Mouse (Mus musculus): ENCODE measurements around the gene Rbm28. TPM values are rescaled to one million over a fixed set of nuclear protein-coding genes. Genes with fewer than 3 reads are reported as not detected.

Gene Rbm28
- polyA plus RNA-seq, 1 experiment from 2014 or later = 8.5 TPM

GRCm38 (mm10) chr6:29099536-29100170, 65.2 kb downstream of the Rbm28 start:
- Histone ChIP-seq H3K9ac (no peak overlapping the region), H3K4me1 (replicated peaks) (no peaks in the 10 kb centered on the region), H3K4me3 (replicated peaks) (no peak overlapping the region), H3K27ac (replicated peaks) (no peak overlapping the region), H3K4me2 (no peak overlapping the region), H3K9me3 (replicated peaks) (no peaks in the 10 kb centered on the region), H3K36me3 (replicated peaks) (no peaks in the 10 kb centered on the region), H3K27me3 (no peaks in the 10 kb centered on the region)
- ATAC-seq (ENCODE audit: insufficient read depth) = no peak
- WGBS (ENCODE audit: insufficient replicate concordance) = 56% methylated on average over 14 of the region's 14 CpGs

- Histone ChIP-seq H3K27me3 (no peaks in the 10 kb centered on the region), H3K9ac (no peak overlapping the region), H3K4me3 (replicated peaks) (no peak overlapping the region), H3K27ac (replicated peaks) (no peak overlapping the region), H3K4me1 (replicated peaks) (no peaks in the 10 kb centered on the region), H3K36me3 (replicated peaks) (no peaks in the 10 kb centered on the region), H3K4me2 (no peak overlapping the region), H3K9me3 (replicated peaks) (no peaks in the 10 kb centered on the region)
- 52% methylated on average over 11 of the region's 11 CpGs for WGBS (ENCODE audit: insufficient replicate concordance)
- no peak for ATAC-seq (ENCODE audit: insufficient read depth)
These were observed 71.9 kb downstream of the Rbm28 start for GRCm38 (mm10) chr6:29092904-29093303.

GRCm38 (mm10) chr6:29092234-29092633, 72.6 kb downstream of the Rbm28 start:
- Histone ChIP-seq H3K4me3 (replicated peaks) (no peak overlapping the region), H3K4me1 (replicated peaks) (no peaks in the 10 kb centered on the region), H3K36me3 (replicated peaks) (no peaks in the 10 kb centered on the region), H3K27ac (replicated peaks) (no peak overlapping the region), H3K27me3 (no peaks in the 10 kb centered on the region), H3K9me3 (replicated peaks) (no peaks in the 10 kb centered on the region), H3K9ac (no peak overlapping the region), H3K4me2 (no peak overlapping the region)
- WGBS (ENCODE audit: insufficient replicate concordance) = 67% methylated on average over 7 of the region's 7 CpGs
- ATAC-seq (ENCODE audit: insufficient read depth) = no peak

GRCm38 (mm10) chr6:29087921-29088709, 76.7 kb downstream of the Rbm28 start:
- H3K9ac ChIP-seq = no peak overlapping the region
- H3K4me1 ChIP-seq (replicated peaks) = no peaks in the 10 kb centered on the region
- H3K9me3 ChIP-seq (replicated peaks) = no peaks in the 10 kb centered on the region
- 42% methylated on average over 7 of the region's 7 CpGs for WGBS (ENCODE audit: insufficient replicate concordance)
- H3K4me2 ChIP-seq = no peak overlapping the region
- ATAC-seq (ENCODE audit: insufficient read depth) = no peak
- no peaks in the 10 kb centered on the region for H3K27me3 ChIP-seq
- no peak overlapping the region for H3K4me3 ChIP-seq (replicated peaks)
- no peaks in the 10 kb centered on the region for H3K36me3 ChIP-seq (replicated peaks)
- no peak overlapping the region for H3K27ac ChIP-seq (replicated peaks)

- H3K9ac ChIP-seq = no peak overlapping the region
- no peak overlapping the region for H3K27ac ChIP-seq (replicated peaks)
- WGBS (ENCODE audit: insufficient replicate concordance) = 53% methylated on average over 7 of the region's 7 CpGs
- no peak for ATAC-seq (ENCODE audit: insufficient read depth)
- no peak overlapping the region for H3K4me3 ChIP-seq (replicated peaks)
- H3K9me3 ChIP-seq (replicated peaks) = no peaks in the 10 kb centered on the region
- no peak overlapping the region for H3K4me2 ChIP-seq
- H3K4me1 ChIP-seq (replicated peaks) = no peaks in the 10 kb centered on the region
- H3K27me3 ChIP-seq = no peaks in the 10 kb centered on the region
- H3K36me3 ChIP-seq (replicated peaks) = no peaks in the 10 kb centered on the region
These were observed 80.4 kb downstream of the Rbm28 start for GRCm38 (mm10) chr6:29084401-29084800.

GRCm38 (mm10) chr6:29082776-29083354, 81.9 kb downstream of the Rbm28 start:
- WGBS (ENCODE audit: insufficient replicate concordance) = 43% methylated on average over 9 of the region's 9 CpGs
- Histone ChIP-seq H3K9me3 (replicated peaks) (no peaks in the 10 kb centered on the region), H3K4me1 (replicated peaks) (no peaks in the 10 kb centered on the region), H3K27me3 (no peaks in the 10 kb centered on the region), H3K36me3 (replicated peaks) (no peaks in the 10 kb centered on the region), H3K27ac (replicated peaks) (no peak overlapping the region), H3K4me3 (replicated peaks) (no peak overlapping the region), H3K9ac (no peak overlapping the region), H3K4me2 (no peak overlapping the region)
- ATAC-seq (ENCODE audit: insufficient read depth) = no peak

- Histone ChIP-seq H3K27me3 (no peaks in the 10 kb centered on the region), H3K9ac (no peak overlapping the region), H3K4me3 (replicated peaks) (no peak overlapping the region), H3K27ac (replicated peaks) (no peak overlapping the region), H3K9me3 (replicated peaks) (no peaks in the 10 kb centered on the region), H3K4me2 (no peak overlapping the region), H3K36me3 (replicated peaks) (no peaks in the 10 kb centered on the region), H3K4me1 (replicated peaks) (no peaks in the 10 kb centered on the region)
- WGBS (ENCODE audit: insufficient replicate concordance) = 67% methylated on average over 10 of the region's 10 CpGs
- no peak for ATAC-seq (ENCODE audit: insufficient read depth)
These were observed 82.9 kb downstream of the Rbm28 start for GRCm38 (mm10) chr6:29081826-29082363.

GRCm38 (mm10) chr6:29079291-29079690, 85.5 kb downstream of the Rbm28 start:
- ATAC-seq (ENCODE audit: insufficient read depth) = no peak
- Histone ChIP-seq H3K36me3 (replicated peaks) (no peaks in the 10 kb centered on the region), H3K4me2 (no peak overlapping the region), H3K9ac (no peak overlapping the region), H3K4me3 (replicated peaks) (no peak overlapping the region), H3K27me3 (no peaks in the 10 kb centered on the region), H3K27ac (replicated peaks) (no peak overlapping the region), H3K4me1 (replicated peaks) (no peaks in the 10 kb centered on the region), H3K9me3 (replicated peaks) (no peaks in the 10 kb centered on the region)
- WGBS (ENCODE audit: insufficient replicate concordance) = 69% methylated on average over 4 of the region's 4 CpGs

GRCm38 (mm10) chr6:29074133-29074469, 90.7 kb downstream of the Rbm28 start:
- Histone ChIP-seq H3K36me3 (replicated peaks) (no peaks in the 10 kb centered on the region), H3K4me3 (replicated peaks) (no peak overlapping the region), H3K4me2 (no peak overlapping the region), H3K27me3 (no peaks in the 10 kb centered on the region), H3K27ac (replicated peaks) (no peak overlapping the region), H3K9ac (no peak overlapping the region), H3K4me1 (replicated peaks) (no peaks in the 10 kb centered on the region), H3K9me3 (replicated peaks) (no peaks in the 10 kb centered on the region)
- no peak for ATAC-seq (ENCODE audit: insufficient read depth)

Data from liver, embryonic 15.5 days (tissue).